Comparison of ENCODE assay signal across 8 mouse cellular contexts in genomic region chr11:108920636-108921505, GRCm38 (mm10). TPM values are rescaled to one million over a fixed set of nuclear protein-coding genes. Genes with fewer than 3 reads are reported as not detected.
A peak's percentile ranks its signal among the peaks of the same experiment; 100 is the strongest.
DNase-seq lines count a peak whose midpoint lies in the region; ATAC-seq lines count a peak whose summit lies in the region.

No protein-coding gene starts in this region.

- ATAC-seq in monocyte, adult 5-6 weeks (replicated peaks; ENCODE audit: insufficient number of reproducible peaks, low FRiP score, low TSS enrichment, poor library complexity, severe bottlenecking): no peak

- peaks cover 19% of the 10 kb centered on the region for H3K36me3 ChIP-seq in embryonic facial prominence, embryonic 10.5 days (replicated peaks)
- peaks cover 15% of the 10 kb centered on the region for H3K36me3 ChIP-seq in limb, embryonic 10.5 days
- H3K36me3 ChIP-seq in midbrain, embryonic 10.5 days: peaks cover 28% of the 10 kb centered on the region

- peak; percentile 62 to 77 for DNase-seq in adrenal gland, postnatal 4 days (ENCODE audit: low spot score in 2 of 2)
- DNase-seq in embryonic facial prominence, embryonic 10.5 days (ENCODE audit: low spot score): peak; percentile 93
- DNase-seq in heart, adult 18-20 months: peak; percentile 88
- peak; percentile 79 for DNase-seq in kidney, adult 11 months
- peak; percentile 93 for DNase-seq in limb, embryonic 10.5 days (ENCODE audit: low spot score)
- DNase-seq in midbrain, embryonic 10.5 days (ENCODE audit: low spot score): peak; percentile 92
- peak; percentile 74 for DNase-seq in right cerebral cortex, postnatal 4 days

- H3K9me3 ChIP-seq in embryonic facial prominence, embryonic 10.5 days: peaks cover 7% of the 10 kb centered on the region
- no peaks in the 10 kb centered on the region; the same call in 1 of the 2 replicates for H3K9me3 ChIP-seq in limb, embryonic 10.5 days (replicated peaks)
- peaks cover 8% of the 10 kb centered on the region; the same call in 1 of the 2 replicates for H3K9me3 ChIP-seq in midbrain, embryonic 10.5 days (replicated peaks)

- WGBS in embryonic facial prominence, embryonic 10.5 days: under 1% methylated on average over 104 of the region's 104 CpGs
- WGBS in limb, embryonic 10.5 days: under 1% methylated on average over 100 of the region's 104 CpGs
- under 1% methylated on average over 103 of the region's 104 CpGs for WGBS in midbrain, embryonic 10.5 days

- H3K4me3 ChIP-seq in embryonic facial prominence, embryonic 10.5 days: peak overlapping the region; percentile 94
- peak overlapping the region; percentile 95 for H3K4me3 ChIP-seq in limb, embryonic 10.5 days
- H3K4me3 ChIP-seq in midbrain, embryonic 10.5 days: peak overlapping the region; percentile 89

- H3K4me1 ChIP-seq in embryonic facial prominence, embryonic 10.5 days: peaks cover 79% of the 10 kb centered on the region
- H3K4me1 ChIP-seq in limb, embryonic 10.5 days: peaks cover 68% of the 10 kb centered on the region
- H3K4me1 ChIP-seq in midbrain, embryonic 10.5 days: peaks cover 68% of the 10 kb centered on the region

- H3K27ac ChIP-seq in embryonic facial prominence, embryonic 10.5 days (replicated peaks): peak overlapping the region; percentile 99
- peak overlapping the region; percentile 98 for H3K27ac ChIP-seq in limb, embryonic 10.5 days
- H3K27ac ChIP-seq in midbrain, embryonic 10.5 days (replicated peaks): peak overlapping the region; percentile 95

- peaks cover 13% of the 10 kb centered on the region for H3K27me3 ChIP-seq in embryonic facial prominence, embryonic 10.5 days (replicated peaks; ENCODE audit: low read depth, poor library complexity, severe bottlenecking)
- no peaks in the 10 kb centered on the region for H3K27me3 ChIP-seq in limb, embryonic 10.5 days (ENCODE audit: low read depth, poor library complexity, severe bottlenecking)
- peaks cover 18% of the 10 kb centered on the region for H3K27me3 ChIP-seq in midbrain, embryonic 10.5 days (ENCODE audit: low read depth, poor library complexity, severe bottlenecking)

RNA-seq across cellular contexts. Expression of gene Axin2, which starts 0.7 kb away (rescaled TPM):
- total RNA-seq in adrenal gland, postnatal 4 days (2021): 10 to 100 TPM; 48.9 to 52.8 TPM
- polyA plus RNA-seq in embryonic facial prominence, embryonic 10.5 days (2016; fragmentation: Nextera tagmentation; extraction: Ambion mirVana): 12.7 and 15.3 TPM in 2 replicates
- total RNA-seq in heart, adult 18-20 months (2021): 1 to 10 TPM; 3.5 to 4.7 TPM
- polyA plus RNA-seq in limb, embryonic 10.5 days (2016; fragmentation: Nextera tagmentation; extraction: Ambion mirVana): 13.1 and 13.4 TPM in 2 replicates
- 17.5 and 17.6 TPM in 2 replicates for polyA plus RNA-seq in midbrain, embryonic 10.5 days (2016; fragmentation: Nextera tagmentation; extraction: Ambion mirVana)
- 1.5 to 5.5 TPM (median 2.2 TPM) in 3 replicates for total RNA-seq in monocyte, adult 5-6 weeks (2017)
